Mouse (Mus musculus) brain, adult 2 months (tissue): ENCODE data around the gene Zfp646.

Experiments used
- DNase-seq: peaks from one replicate; pipeline ENCODE4 v3.0.0; 2011; ENCODE audit warnings: low read depth, low spot score

The Zfp646 gene

DNA sequence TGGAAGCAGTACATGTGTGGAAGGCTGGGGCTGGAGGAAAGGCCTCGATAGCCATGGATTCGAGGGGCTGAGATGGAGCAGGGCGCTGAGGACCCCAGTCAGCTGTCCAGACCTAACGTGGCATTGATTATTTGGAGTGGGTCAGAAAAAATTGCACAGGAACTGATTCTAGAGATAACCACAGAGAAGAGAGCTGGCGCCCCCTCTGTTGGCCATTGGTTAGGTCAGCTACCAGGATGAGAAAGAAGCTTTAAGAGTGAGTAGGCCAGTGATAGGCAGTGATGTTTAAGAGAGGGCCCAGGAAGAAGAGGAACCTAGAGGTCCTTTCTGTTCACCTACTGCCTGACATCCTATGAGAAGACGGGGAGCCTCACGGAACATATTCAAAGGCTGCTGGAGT is 43.3 kb downstream of the Zfp646 start:
- DNase-seq = no peak

DNA sequence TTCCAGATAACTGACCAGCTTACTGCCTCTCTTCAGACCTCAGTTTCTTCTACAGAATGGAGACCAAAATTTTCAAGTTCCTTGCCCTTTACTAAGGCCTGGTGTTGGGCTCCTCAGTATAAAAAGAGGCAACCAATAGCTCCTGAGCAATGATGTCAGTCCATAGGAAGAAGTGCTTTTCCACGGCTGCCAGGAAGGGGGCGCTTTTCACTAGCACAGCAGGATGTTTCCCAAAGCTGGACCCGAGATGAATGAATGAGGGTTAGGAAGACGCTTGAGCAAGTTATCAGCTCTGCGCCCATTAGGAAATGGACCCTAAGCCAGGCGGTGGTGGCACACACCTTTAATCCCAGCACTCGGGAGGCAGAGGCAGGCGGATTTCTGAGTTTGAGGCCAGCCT is 45.5 kb downstream of the Zfp646 start:
- peak; percentile 45 for DNase-seq

DNA sequence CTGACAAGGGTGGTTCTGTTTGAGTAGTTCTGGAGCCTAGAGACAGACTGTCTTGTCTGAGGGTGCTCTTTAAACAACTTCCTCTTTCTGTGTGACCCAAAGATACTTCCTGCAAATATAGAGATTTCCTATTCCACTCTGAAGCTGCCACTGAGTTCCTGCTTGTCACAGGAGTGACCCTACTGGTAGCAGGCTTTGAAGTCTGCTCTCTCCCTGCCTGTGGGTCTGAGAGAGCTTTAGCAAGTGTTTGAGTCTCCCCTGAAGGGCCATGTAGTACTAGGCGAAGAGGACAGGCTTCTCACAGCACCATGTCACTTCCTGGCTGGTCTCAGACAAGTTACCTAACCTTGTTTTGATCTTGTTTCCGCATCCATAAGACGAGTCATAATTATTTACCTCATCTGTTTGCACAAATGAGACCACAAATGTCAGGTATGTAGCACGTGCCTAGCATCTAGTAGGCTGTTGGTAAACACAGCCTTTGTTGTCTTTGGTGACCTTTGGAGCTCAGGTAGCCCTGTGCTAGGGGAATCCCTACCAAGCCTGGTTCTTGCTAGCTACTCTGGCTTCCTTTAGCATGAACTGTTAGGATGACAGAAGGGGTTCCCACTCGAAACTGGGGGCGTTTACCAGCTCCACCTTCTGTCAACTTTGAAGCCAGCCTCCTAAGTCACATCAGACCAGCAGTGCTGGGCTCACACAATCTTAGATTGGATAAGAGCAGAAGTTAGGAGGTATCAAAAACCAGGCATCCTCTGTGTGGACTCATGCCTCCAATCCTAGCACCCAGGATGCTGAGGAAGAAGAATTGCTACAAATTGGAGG is 46.6 kb downstream of the Zfp646 start:
- DNase-seq = peak; percentile 61

DNA sequence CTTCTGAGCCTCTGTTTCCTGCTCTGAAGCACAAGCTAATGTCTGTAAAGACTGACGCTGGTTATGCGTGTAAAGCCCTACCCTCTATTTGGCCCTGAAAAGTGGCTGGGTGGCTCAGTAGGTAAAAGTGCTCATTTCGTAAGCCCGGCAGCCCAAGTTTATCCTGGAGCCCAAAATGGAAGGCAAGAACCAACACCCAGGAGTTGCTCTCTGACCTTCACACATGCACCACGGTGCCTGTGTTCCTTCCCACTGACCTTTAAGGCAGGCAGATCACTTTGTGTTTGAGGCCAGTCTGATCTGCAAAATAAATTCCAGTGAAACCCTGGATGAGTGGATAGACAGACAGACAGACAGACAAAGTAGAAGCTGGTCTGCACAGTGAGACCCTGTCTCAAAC is 47.7 kb downstream of the Zfp646 start:
- DNase-seq = no peak

DNA sequence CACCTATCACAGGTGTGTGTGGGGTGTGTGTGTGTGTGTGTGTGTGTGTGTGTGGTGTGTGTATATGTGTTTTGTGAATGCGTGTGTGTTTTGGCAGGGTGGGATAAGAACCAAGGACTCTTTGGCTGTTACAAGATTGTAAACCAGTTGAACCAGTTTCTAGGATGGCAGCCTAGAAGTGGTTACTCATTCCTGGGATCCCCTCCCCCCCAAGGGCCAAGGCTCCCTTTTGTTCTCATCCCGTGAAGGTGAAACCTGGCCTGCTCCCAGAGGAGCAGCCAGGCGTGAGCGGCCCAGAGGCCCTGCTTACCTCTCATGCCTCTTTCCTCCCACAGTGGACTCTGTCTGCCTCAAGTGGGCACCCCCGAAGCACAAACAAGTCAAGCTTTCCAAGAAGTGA is 49.2 kb downstream of the Zfp646 start:
- no peak for DNase-seq

DNA sequence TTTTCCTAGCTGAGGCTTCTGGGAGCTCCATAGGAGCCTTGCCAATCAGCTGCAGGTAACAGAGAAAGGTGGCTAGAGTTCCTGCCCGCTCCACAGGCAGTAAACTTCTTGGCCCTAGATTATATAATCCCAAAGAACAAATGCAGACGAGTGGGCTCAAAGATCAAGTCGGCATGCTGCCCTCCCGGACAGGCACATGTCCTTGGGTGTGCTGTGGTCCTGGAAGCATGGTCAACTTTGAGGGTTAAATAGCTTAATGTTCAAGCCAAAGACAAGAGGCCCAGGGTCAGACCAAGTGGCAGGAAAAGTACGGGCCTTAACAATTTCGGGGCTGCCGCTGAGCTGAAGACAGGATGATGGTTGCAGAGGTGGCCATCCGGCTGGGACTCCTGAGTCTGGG is 50.0 kb downstream of the Zfp646 start:
- DNase-seq = no peak

DNA sequence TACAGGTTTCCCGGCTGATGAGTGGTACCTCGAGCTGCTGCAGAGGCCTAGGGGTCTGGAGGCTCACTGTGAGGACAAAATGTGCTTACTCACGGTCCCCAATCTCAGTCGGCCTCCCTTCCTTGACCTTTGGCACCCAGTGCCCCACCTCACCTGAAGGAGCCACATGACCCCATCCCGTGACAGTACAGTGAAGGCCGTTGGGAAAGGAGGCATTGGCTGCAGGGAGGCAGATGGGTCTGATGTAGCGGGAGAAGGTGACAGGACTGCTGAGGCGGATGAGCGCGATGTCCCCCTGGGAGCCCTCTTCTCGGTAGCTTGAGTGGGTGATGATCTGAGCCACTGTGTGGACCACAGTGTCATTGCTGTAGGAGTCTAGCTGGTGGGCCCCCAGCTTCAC is 50.8 kb downstream of the Zfp646 start:
- DNase-seq = no peak

DNA sequence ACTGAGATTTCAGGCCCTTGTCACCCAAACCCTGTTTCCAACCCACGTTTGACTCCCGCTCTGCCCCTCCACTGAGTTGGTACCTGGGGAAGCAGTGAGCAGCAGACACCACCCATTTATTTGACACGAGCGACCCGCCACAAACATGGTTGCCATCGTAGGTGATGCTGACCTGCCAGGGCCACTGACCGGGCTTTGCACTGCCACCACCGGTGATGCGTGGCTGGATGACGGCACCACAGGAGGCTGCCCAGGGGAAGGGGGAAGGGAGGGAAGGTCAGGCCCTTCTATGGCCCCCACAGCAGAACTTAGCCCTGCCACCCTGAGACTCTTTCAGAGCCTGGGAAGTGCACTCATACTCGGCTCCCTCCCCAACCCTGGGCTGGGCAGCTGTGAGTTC is 51.7 kb downstream of the Zfp646 start:
- no peak for DNase-seq

DNA sequence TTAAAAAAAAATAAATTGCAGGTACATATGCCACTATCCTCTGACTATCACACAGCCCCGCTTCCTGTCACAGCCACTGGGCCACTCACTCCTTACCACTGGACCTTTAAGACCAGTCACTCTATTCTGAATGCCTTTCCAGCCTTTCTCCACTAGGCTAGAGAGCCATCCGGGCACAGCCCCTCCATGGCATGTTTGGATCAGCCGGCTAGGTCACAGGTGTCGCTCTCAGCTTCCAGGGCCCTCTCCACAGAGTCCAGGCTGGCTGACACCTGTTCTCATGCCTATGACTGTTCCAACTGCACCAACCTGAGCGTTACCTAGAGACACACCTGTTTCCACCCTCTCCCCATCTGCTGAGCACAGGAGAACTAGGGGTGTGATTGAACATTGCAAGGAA is 52.6 kb downstream of the Zfp646 start:
- DNase-seq = no peak

DNA sequence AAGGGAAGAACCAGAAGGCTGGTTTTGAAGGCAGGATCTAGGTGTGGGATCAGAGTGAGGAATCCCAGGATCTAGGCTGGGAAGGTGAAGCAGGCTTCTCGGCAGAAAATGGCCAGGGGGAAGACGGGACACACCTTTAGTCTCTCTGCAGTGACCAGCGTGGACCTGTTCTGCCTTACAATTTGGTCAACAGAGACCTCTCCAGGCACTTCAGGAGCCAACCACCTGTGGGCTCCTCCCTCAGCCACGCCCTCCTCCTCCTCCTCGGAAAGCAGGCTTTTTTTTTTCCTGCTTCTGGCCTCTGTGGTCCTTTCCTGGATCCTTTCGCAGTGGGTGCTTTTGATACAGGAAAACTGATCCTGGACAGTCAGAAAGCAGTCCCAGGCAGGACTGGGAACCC is 53.9 kb downstream of the Zfp646 start, which contains the start of gene Prss8:
Gene Prss8 (minus strand): TSS at position 182 of the 400 bp plus-strand sequence.
- DNase-seq = no peak

DNA sequence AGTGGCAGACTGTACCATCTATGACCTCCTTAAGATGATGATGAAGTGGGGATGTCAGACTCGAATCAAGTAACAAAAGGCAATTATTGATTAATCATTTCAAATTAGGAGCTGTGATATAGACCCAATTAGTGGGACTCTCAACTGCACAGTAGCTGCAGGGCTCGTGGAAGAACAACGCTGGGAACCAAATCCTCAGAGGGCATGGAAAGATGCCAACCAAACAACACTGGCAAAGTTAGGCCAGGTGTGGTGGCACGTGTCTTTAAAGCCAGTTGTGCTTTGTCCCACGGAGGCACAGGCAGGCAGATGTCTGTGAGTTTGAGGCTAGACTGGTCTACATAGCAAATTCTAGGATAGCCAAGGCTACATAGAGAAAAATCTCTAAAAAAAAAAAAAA is 54.6 kb downstream of the Zfp646 start:
- no peak for DNase-seq

DNA sequence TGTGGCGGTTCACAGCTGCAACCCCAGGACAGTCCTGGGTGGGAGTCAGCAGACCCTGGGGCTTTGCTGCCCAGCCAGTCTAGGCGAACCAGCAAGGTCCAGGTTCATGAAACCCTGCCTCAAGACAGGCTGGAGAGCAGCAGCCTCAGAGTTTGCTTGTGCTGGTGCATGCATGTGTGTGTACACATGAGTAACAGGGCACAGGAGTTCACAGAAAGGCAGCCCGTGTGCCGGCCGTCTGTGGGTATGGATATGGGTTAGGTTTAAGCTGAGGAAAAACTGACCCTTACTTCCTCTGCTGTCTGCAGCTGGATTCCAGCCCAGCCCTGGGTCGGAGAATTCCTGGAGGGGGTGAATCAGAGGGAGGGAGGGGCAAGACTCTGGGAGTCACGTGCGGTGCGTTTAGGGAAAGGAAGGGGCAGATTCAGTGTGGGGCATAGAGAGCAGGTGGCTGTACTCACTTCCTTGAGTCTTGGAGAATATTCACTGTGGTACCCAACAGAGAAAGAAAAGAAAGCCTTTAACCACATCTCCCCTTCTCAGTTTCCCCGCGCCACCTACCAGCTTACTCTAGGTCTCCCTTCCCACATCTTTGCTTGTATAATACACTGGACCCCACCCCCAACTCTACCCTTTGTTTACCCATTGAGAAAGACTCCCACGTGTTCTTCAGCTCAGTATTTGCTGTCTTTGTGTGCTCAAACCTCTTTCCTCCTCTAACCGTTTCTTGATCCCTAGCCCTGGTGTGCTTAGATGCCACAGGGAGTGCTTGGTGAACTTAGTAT is 55.5 kb downstream of the Zfp646 start:
- DNase-seq = no peak

DNA sequence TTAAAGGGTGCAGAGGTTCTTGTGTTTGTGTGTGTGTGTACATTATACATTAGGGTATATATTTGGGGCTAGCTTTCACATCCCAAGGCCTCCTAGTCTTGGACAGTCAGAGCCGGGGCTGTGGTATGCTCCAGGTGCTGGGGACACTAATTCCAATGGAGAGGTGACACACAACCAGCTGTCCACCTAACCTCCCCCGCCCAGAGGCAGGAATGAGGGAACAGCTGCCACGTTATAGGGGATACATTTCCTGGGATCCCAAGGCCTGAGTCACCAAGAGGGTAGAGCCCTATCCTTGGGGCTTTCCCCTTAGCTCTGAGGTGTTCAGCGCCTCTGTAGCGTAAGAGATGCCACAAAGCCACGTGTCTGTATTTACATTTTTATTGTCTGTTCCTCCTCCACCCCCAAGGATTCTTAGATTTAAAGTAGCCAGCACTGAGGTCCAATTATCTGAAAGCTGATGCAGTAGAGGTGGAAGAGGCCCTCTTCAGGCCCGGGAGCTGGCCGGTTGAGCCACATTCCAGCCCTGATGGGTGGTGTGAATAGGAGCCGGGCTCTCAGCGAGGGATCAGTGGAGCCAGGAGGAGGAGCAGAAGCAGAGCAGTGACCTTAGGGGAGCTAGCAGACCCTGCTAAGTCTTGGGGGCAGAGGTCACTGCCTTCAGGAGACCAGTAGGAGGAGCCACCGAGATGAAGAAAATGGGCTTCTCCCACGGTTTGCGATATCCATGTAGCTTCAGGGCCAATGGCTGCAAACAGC is 56.4 kb downstream of the Zfp646 start:
- DNase-seq = no peak

DNA sequence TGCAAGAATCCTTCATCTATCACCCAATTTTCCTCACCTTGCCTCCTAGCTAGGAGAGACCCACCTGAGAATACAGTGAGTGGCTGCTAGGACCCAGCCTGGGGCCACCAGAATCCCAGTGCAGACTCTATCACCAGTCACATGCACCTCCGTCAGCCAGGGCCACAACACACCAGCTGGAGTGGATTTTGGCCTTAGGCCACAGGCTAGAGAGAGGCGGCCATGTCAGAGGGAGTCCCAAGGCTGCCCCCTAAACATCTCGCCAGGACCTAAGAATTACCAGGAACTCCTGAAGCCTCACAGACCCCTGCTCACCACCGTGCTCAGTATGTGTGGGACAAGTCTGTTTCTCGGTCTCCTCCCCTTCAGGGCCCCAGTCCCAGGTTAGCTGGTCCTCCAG is 58.1 kb downstream of the Zfp646 start:
- DNase-seq = no peak

DNA sequence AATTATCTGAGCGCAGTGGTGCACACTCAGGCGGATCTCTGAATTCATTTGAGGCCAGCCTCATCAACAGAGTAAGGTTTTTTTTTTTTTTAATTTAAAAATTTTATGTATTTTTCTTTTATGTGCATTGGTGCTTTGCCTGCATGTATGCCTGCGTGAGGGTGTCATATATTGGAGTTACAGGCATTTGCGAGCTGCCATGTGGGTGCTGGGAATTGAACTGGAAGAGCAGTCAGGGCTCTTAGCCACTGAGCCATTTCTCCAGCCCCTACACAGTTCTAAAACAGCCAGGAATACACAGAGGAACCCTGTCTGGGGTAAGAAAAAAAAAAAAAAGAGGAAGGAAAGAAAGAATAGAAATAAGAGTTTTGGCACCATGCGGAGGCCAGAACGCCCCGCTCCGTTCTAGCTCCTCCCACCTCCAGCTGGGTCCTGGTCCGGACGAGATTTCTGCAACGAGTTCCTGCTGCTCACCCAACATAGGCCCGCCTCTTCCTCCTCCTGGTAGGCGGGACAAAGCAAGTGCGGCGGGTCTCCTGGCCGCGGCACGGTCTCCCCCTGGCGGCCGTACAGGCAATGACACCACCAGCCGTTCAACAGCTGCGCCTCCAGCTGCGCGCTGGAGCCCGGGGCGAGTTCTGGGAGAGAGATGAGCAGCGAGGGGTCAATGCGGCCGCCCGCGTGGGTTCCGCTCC is 59.2 kb downstream of the Zfp646 start:
- DNase-seq = peak; percentile 98
